Mouse (Mus musculus) thymus, postnatal 0 days (tissue): ENCODE data around the gene Plekha5. TPM values are rescaled to one million over a fixed set of nuclear protein-coding genes. Genes with fewer than 3 reads are reported as not detected.
"Not testable (repeated sequence)": the region's sequence is repeated elsewhere in the genome, so short reads cannot be mapped to it uniquely, and the experiment has no call there.

Experiments used
- DNase-seq: peaks from one replicate; pipeline ENCODE4 v3.0.0-alpha.2; 2015; ENCODE audit warnings: low spot score
- polyA plus RNA-seq: library from polyadenylated mRNA; unstranded; fragments of >200 nt; fragmentation: Nextera tagmentation; extraction: Ambion mirVana; gene quantifications from 2 replicates; pipeline ENCODE4 v1.2.1, GENCODE M21; 2015

The Plekha5 gene
- polyA plus RNA-seq, 1 experiment from 2014 or later = 26.6 TPM

- no peak for DNase-seq
Observed at GRCm38 (mm10) chr6:140574943-140575342, 151.1 kb downstream of the Plekha5 start.

- no peak for DNase-seq
Observed at GRCm38 (mm10) chr6:140576133-140576532, 152.3 kb downstream of the Plekha5 start.

GRCm38 (mm10) chr6:140576961-140577821 is 153.3 kb downstream of the Plekha5 start:
- DNase-seq = no peak

- DNase-seq = no peak
Observed at GRCm38 (mm10) chr6:140577822-140578170, 153.9 kb downstream of the Plekha5 start.

- DNase-seq = not testable (repeated sequence)
Observed at GRCm38 (mm10) chr6:140578985-140579384, 155.1 kb downstream of the Plekha5 start.

GRCm38 (mm10) chr6:140580170-140580569 is 156.3 kb downstream of the Plekha5 start:
- no peak for DNase-seq

- DNase-seq = no peak
Observed at GRCm38 (mm10) chr6:140586714-140587259, 162.9 kb downstream of the Plekha5 start.

GRCm38 (mm10) chr6:140591331-140591730 is 167.5 kb downstream of the Plekha5 start:
- DNase-seq = no peak

GRCm38 (mm10) chr6:140592713-140593112 is 168.9 kb downstream of the Plekha5 start:
- DNase-seq = no peak

GRCm38 (mm10) chr6:140593420-140594170 is 169.7 kb downstream of the Plekha5 start:
- DNase-seq = no peak

GRCm38 (mm10) chr6:140595551-140595950 is 171.7 kb downstream of the Plekha5 start:
- DNase-seq = peak; percentile 34

- DNase-seq = no peak
Observed at GRCm38 (mm10) chr6:140597381-140598329, 173.8 kb downstream of the Plekha5 start.

- peak; percentile 71 for DNase-seq
Observed at GRCm38 (mm10) chr6:140598516-140598915, 174.7 kb downstream of the Plekha5 start.

- DNase-seq = no peak
Observed at GRCm38 (mm10) chr6:140599337-140599736, 175.5 kb downstream of the Plekha5 start.

GRCm38 (mm10) chr6:140600671-140601070 is 176.8 kb downstream of the Plekha5 start:
- not testable (repeated sequence) for DNase-seq

- DNase-seq = no peak
Observed at GRCm38 (mm10) chr6:140601175-140601574, 177.3 kb downstream of the Plekha5 start.

- DNase-seq = no peak
Observed at GRCm38 (mm10) chr6:140603228-140603944, 179.5 kb downstream of the Plekha5 start.

- DNase-seq = not testable (repeated sequence)
Observed at GRCm38 (mm10) chr6:140605173-140605572, 181.3 kb downstream of the Plekha5 start.

GRCm38 (mm10) chr6:140605732-140606131 is 181.9 kb downstream of the Plekha5 start:
- no peak for DNase-seq

GRCm38 (mm10) chr6:140606534-140606933 is 182.7 kb downstream of the Plekha5 start:
- DNase-seq = no peak
